Mouse (Mus musculus) E14TG2a.4 (cell line): ENCODE data around the gene Cd83.
A peak's percentile ranks its signal among the peaks of the same experiment; 100 is the strongest.

Experiments
- H3K27me3 ChIP-seq: 2 replicates; pipeline ENCODE4 v1.6.1; 2014; ENCODE audit warnings: low read length, control low read depth; ENCODE audit not compliant: insufficient read depth
- H3K36me3 ChIP-seq: 2 replicates; pipeline ENCODE4 v1.6.1; 2014; ENCODE audit warnings: low read length, control low read depth; ENCODE audit not compliant: insufficient read depth
- H3K4me1 ChIP-seq: replicated peaks from 2 replicates; pipeline ENCODE4 v1.6.1; 2014; ENCODE audit warnings: low read depth, low read length, control low read depth
- H3K4me3 ChIP-seq: replicated peaks from 2 replicates; pipeline ENCODE4 v1.5.1; 2014; ENCODE audit warnings: mild to moderate bottlenecking, low read length
- H3K9me3 ChIP-seq: 2 replicates; pipeline ENCODE4 v1.6.1; 2014; ENCODE audit warnings: low read length, control low read depth
- CTCF ChIP-seq: conservative IDR thresholded peaks from 2 replicates; pipeline ENCODE4 v1.5.1; 2014; ENCODE audit warnings: low read length
- NANOG ChIP-seq: IDR thresholded peaks from 2 replicates; pipeline ENCODE4 v1.6.1; 2014; ENCODE audit warnings: borderline replicate concordance, low read length, mixed read lengths
- POU5F1 ChIP-seq: IDR thresholded peaks from 2 replicates; pipeline ENCODE4 v1.6.1; 2014; ENCODE audit warnings: low read length, borderline replicate concordance

Cd83 gene

GRCm38 (mm10) chr13:43828648-43829047 lies 44.1 kb downstream of the Cd83 start:
- H3K9me3 ChIP-seq: peaks cover 6% of the 10 kb centered on the region; the same call in 1 of the 2 replicates
- no peaks in the 10 kb centered on the region for H3K4me1 ChIP-seq
- H3K27me3 ChIP-seq: peaks cover 7% of the 10 kb centered on the region; the same call in 1 of the 2 replicates
- no peak for TF ChIP-seq POU5F1
- no peak for TF ChIP-seq NANOG
- no peak for TF ChIP-seq CTCF
- H3K36me3 ChIP-seq: no peaks in the 10 kb centered on the region
- no peak overlapping the region for H3K4me3 ChIP-seq

DNA sequence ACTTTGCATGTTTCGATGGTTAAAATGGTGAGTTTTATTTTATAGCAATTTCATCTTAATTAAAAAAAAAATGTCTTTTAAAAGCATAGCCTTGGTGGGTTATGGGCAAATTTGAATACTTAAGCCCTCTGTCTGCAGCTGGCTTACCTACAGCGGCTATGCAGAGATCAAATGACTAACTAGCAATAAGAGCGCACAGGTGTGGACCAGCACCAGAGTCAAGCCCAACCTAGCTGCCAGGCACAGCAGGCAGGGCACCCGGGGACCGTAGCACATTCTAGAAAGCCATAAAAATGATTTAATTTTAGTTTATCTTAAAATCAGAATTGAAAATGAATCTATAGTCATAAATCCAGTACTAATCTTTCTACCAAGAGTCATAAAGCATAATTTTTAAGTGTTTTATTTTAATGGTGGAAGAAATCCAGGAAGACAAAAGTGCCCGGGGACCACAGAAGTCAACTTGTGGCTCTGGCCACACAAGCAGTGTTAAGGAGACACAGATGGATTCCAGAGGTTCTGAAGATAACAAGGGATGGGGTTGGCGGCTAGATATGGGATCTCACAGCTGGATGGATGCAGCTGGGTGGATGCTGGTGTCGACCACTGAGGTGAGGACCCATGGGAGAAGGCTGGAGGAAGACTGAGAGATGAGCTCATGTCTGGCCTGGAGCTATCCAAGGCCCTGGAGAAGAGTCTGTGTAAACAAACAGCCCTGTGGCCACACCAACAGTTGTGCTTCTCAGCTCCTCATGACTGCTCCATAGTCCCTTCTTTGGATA lies 46.5 kb downstream of the Cd83 start:
- no peaks in the 10 kb centered on the region for H3K4me1 ChIP-seq
- peaks cover 14% of the 10 kb centered on the region; the same call in 1 of the 2 replicates for H3K27me3 ChIP-seq
- H3K9me3 ChIP-seq: peaks cover 16% of the 10 kb centered on the region
- no peak for TF ChIP-seq POU5F1
- no peak for TF ChIP-seq NANOG
- no peak for TF ChIP-seq CTCF
- H3K36me3 ChIP-seq: no peaks in the 10 kb centered on the region
- no peak overlapping the region for H3K4me3 ChIP-seq

GRCm38 (mm10) chr13:43832731-43833130 lies 48.2 kb downstream of the Cd83 start:
- Histone ChIP-seq H3K4me1 (peaks cover 5% of the 10 kb centered on the region), H3K9me3 (peaks cover 10% of the 10 kb centered on the region), H3K27me3 (peaks cover 17% of the 10 kb centered on the region; the same call in 1 of the 2 replicates), H3K4me3 (no peak overlapping the region), H3K36me3 (no peaks in the 10 kb centered on the region)
- TF ChIP-seq NANOG: no peak
- no peak for TF ChIP-seq POU5F1

DNA sequence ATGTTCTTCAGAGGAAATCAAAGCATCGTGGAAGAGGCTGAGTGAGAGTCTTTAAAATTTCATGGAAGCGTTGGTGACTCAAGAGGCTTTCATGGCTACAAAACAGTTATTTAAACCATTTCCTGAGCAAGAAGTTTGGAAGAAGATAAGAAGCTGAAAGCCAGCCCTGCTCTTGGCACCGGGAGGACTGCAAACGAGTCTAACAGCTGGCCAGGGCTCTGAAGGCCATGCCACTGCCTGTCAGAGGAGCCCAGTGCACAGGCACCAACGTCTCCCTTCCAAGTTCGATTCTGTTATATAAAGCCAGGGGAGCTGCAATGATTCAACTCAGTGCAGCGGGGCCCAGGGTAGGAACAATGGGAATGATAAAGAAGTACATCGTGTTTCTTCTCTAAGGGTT lies 51.8 kb downstream of the Cd83 start:
- Histone ChIP-seq H3K4me1 (peaks cover 11% of the 10 kb centered on the region), H3K27me3 (peaks cover 20% of the 10 kb centered on the region; the same call in 1 of the 2 replicates), H3K9me3 (peaks cover 10% of the 10 kb centered on the region), H3K4me3 (no peak overlapping the region), H3K36me3 (no peaks in the 10 kb centered on the region)
- no peak for TF ChIP-seq CTCF
- TF ChIP-seq NANOG: no peak
- TF ChIP-seq POU5F1: no peak

DNA sequence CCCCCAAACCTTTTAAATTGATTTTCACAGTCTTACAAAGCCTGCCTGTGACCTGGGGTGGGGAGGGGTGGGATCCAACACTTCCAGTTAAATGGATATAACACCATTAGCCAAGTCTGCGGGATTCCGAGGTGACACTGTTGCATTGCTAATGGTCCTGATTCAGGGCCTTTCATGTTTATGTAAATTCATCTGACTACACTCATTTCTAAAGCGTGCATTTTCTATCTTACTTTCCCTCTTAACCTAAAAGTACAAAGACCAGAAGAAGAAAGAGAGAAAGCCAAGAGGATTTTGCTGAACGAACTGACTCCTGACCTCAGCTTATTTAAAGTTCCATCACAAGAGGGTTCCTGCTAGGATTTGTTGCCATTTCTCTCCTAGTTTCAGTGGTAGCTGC lies 53.2 kb downstream of the Cd83 start:
- Histone ChIP-seq H3K4me3 (no peak overlapping the region), H3K9me3 (peaks cover 10% of the 10 kb centered on the region), H3K27me3 (peaks cover 18% of the 10 kb centered on the region; the same call in 1 of the 2 replicates), H3K4me1 (peaks cover 11% of the 10 kb centered on the region), H3K36me3 (no peaks in the 10 kb centered on the region)
- TF ChIP-seq POU5F1: no peak
- TF ChIP-seq NANOG: peak; percentile 58; the same call in 1 of the 2 replicates

- Histone ChIP-seq H3K9me3 (peaks cover 6% of the 10 kb centered on the region; the same call in 1 of the 2 replicates), H3K36me3 (no peaks in the 10 kb centered on the region), H3K4me3 (no peak overlapping the region), H3K4me1 (peaks cover 7% of the 10 kb centered on the region), H3K27me3 (peaks cover 5% of the 10 kb centered on the region; the same call in 1 of the 2 replicates)
- TF ChIP-seq NANOG (no peak), CTCF (no peak), POU5F1 (no peak)
These were observed 60.6 kb downstream of the Cd83 start for GRCm38 (mm10) chr13:43845151-43845550.

DNA sequence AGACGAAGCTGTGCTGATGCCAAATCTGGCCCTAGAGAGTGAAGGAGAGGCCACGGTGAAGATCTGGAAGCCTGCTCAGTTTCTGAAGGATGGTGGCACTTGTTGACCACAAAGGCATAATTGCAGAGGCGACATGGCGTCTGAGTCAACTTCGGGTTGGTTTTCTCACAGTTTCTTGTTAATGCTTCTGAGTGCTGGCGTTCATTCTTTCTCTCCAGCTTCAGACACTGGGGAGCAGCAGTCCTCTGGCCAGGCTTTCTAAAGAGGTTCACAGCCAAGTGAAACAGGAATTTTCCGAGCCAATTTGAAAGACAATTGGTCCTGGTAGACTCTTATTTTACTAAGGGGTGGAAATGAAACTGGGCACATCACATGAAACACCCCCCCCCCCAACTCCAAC lies 62.6 kb downstream of the Cd83 start:
- Histone ChIP-seq H3K36me3 (no peaks in the 10 kb centered on the region), H3K27me3 (peaks cover 5% of the 10 kb centered on the region; the same call in 1 of the 2 replicates), H3K9me3 (peaks cover 6% of the 10 kb centered on the region; the same call in 1 of the 2 replicates), H3K4me1 (peaks cover 19% of the 10 kb centered on the region), H3K4me3 (no peak overlapping the region)
- TF ChIP-seq NANOG: no peak
- no peak for TF ChIP-seq POU5F1

- H3K36me3 ChIP-seq: no peaks in the 10 kb centered on the region
- H3K4me1 ChIP-seq: peaks cover 19% of the 10 kb centered on the region
- peaks cover 6% of the 10 kb centered on the region; the same call in 1 of the 2 replicates for H3K9me3 ChIP-seq
- no peak for TF ChIP-seq CTCF
- TF ChIP-seq NANOG: no peak
- TF ChIP-seq POU5F1: no peak
- no peak overlapping the region for H3K4me3 ChIP-seq
- peaks cover 5% of the 10 kb centered on the region; the same call in 1 of the 2 replicates for H3K27me3 ChIP-seq
These were observed 65.2 kb downstream of the Cd83 start for GRCm38 (mm10) chr13:43849816-43850215.
